Mouse (Mus musculus) ES-E14 (cell line): ENCODE measurements around the gene Mrtfb. TPM values are rescaled to one million over a fixed set of nuclear protein-coding genes. Genes with fewer than 3 reads are reported as not detected.

ENCODE experiments used
- DNase-seq: peaks from one replicate; pipeline ENCODE4 v3.0.0-alpha.2; 2013; ENCODE audit warnings: low read depth, low spot score
- H3K27ac ChIP-seq: 2 replicates; pipeline ENCODE4 v1.5.1; 2012; ENCODE audit warnings: low read depth, mild to moderate bottlenecking, low read length, moderate library complexity, mixed read lengths; ENCODE audit not compliant: poor library complexity, insufficient read depth, severe bottlenecking
- H3K36me3 ChIP-seq: 2 replicates; pipeline ENCODE4 v1.6.1; 2012; ENCODE audit warnings: mild to moderate bottlenecking, low read length, moderate library complexity, mixed read lengths; ENCODE audit not compliant: control insufficient read depth, poor library complexity, insufficient read depth, severe bottlenecking
- H3K4me1 ChIP-seq, 2 experiments: fragments of 150-350 bp in 1 of 2; sonication (generic) in 1 of 2; 2 replicates each; pipeline ENCODE4 v1.6.1; 2012; ENCODE audit warnings: low read length in 2 of 2, mild to moderate bottlenecking in 1 of 2, mixed read lengths in 1 of 2; ENCODE audit not compliant: control insufficient read depth in 2 of 2, insufficient read depth in 2 of 2, poor library complexity in 1 of 2
- H3K4me3 ChIP-seq, 2 experiments: fragments of 150-350 bp in 1 of 2; sonication (generic) in 1 of 2; 2 replicates each; pipeline ENCODE4 v1.5.1; 2012; ENCODE audit warnings: low read length in 2 of 2, low read depth in 1 of 2, mild to moderate bottlenecking in 1 of 2, mixed read lengths in 1 of 2; ENCODE audit not compliant: insufficient read depth in 1 of 2, poor library complexity in 1 of 2, severe bottlenecking in 1 of 2
- H3K9ac ChIP-seq: 2 replicates; pipeline ENCODE4 v1.6.1; 2012; ENCODE audit warnings: low read depth, mild to moderate bottlenecking, low read length, mixed read lengths; ENCODE audit not compliant: poor library complexity, insufficient read depth, severe bottlenecking
- H3K9me3 ChIP-seq: fragments of 150-350 bp; sonication (generic); 2 replicates; pipeline ENCODE4 v1.6.1; 2012; ENCODE audit warnings: low read depth, mild to moderate bottlenecking, low read length; ENCODE audit not compliant: control insufficient read depth, insufficient read depth
- CHD2 ChIP-seq: IDR thresholded peaks from 2 replicates; pipeline ENCODE4 v1.6.1; 2014; ENCODE audit warnings: mild to moderate bottlenecking, low read depth, low read length, inconsistent platforms
- HCFC1 ChIP-seq: IDR thresholded peaks from 2 replicates; pipeline ENCODE4 v1.6.1; 2012; ENCODE audit warnings: low read length, inconsistent platforms, borderline replicate concordance; ENCODE audit not compliant: insufficient read depth
- MAFK ChIP-seq: IDR thresholded peaks from 2 replicates; pipeline ENCODE4 v1.6.1; 2014; ENCODE audit warnings: mild to moderate bottlenecking, low read depth, low read length, inconsistent platforms; ENCODE audit not compliant: insufficient read depth
- ZC3H11A ChIP-seq: IDR thresholded peaks from 2 replicates; pipeline ENCODE4 v1.6.1; 2012; ENCODE audit warnings: low read depth, mild to moderate bottlenecking, inconsistent platforms, low read length, borderline replicate concordance
- ZNF384 ChIP-seq: IDR thresholded peaks from 2 replicates; pipeline ENCODE4 v1.6.1; 2012; ENCODE audit warnings: low read depth, low read length, inconsistent platforms
- in situ Hi-C, 2 experiments: fragments of 600-800 bp; cut with MboI; formaldehyde crosslinking; loops; one replicate each; pipeline ENCODE4 v1.15.1; 2025; ENCODE audit warnings: low sequenced_read_pairs in 2 of 2, inconsistent platforms in 1 of 2; ENCODE audit not compliant: unreplicated experiment in 2 of 2
- total RNA-seq: library from RNA; depleted of rRNA; stranded (reverse); fragments of 300-350 nt; gene quantifications from 2 replicates; pipeline ENCODE4 v1.2.3, GENCODE M21; 2012

Gene Mrtfb
- total RNA-seq, 1 experiment: 9.6 TPM

- in situ Hi-C loops: no loop called here
- Histone ChIP-seq H3K4me3 (no peak overlapping the region), H3K27ac (no peak overlapping the region), H3K9me3 (no peaks in the 10 kb centered on the region), H3K9ac (no peak overlapping the region), H3K36me3 (peaks cover 2% of the 10 kb centered on the region; the same call in 1 of the 2 replicates), H3K4me1 (peaks cover 0 to 2% of the 10 kb centered on the region in 2 experiments; a peak in 1 of 4 replicates)
- TF ChIP-seq HCFC1 (no peak), ZC3H11A (no peak), ZNF384 (no peak)
- no peak for DNase-seq
These were observed 2.7 kb downstream of the Mrtfb start for GRCm38 (mm10) chr16:13259026-13259425.

DNA sequence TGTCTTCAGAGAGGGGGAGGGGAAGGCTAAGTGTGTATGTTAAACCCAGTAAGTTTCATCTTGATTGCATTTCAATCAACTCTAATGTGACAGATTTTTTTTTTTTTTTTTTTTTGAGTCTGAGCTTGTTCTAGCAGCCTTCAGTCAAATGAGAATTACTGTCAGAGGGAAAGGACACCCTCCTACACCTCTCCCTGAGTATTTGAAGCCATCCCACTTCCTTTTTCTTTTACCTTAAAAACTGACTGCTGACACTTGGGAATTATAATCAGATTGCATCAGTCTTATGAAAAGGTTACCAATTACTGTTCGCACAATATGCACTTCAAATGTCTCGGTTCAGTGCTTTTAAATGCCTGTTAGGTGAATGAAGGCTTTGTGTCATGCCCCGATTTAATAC lies 10.0 kb downstream of the Mrtfb start:
- Histone ChIP-seq H3K4me3 (no peak overlapping the region), H3K9me3 (no peaks in the 10 kb centered on the region), H3K36me3 (peaks cover 14% of the 10 kb centered on the region; the same call in 1 of the 2 replicates), H3K9ac (no peak overlapping the region), H3K27ac (no peak overlapping the region), H3K4me1 (no peaks in the 10 kb centered on the region)
- in situ Hi-C loops: no loop called here
- no peak for DNase-seq
- TF ChIP-seq ZC3H11A (no peak), ZNF384 (no peak), CHD2 (no peak), MAFK (no peak), HCFC1 (no peak)

DNA sequence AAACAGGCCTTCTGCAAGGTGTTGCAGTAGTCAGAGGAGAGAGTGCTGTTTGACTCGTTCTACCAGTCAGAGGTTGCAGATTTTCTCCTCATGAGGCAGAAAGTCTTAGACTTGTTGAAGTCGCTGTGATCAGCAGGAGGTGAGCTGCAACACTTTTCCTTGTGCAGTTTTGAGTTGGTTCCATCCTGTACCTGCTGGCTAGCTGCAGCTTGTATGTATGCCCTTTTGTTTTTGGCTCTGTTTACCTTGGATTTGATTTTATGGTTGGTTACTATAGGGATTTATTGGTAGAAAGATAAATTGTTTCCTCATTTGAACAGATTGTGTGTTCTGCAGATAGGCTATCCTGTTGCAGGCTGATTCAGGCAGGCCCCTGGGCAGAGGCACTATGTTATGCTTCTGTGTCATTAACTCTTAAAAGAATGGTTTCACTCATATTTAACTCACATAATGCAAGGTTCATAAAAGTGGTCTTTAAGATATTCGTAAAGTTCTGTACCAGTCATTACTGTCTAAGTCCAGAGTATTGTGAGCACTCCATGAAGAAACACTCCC lies 11.1 kb downstream of the Mrtfb start:
- H3K9me3 ChIP-seq: no peaks in the 10 kb centered on the region

DNA sequence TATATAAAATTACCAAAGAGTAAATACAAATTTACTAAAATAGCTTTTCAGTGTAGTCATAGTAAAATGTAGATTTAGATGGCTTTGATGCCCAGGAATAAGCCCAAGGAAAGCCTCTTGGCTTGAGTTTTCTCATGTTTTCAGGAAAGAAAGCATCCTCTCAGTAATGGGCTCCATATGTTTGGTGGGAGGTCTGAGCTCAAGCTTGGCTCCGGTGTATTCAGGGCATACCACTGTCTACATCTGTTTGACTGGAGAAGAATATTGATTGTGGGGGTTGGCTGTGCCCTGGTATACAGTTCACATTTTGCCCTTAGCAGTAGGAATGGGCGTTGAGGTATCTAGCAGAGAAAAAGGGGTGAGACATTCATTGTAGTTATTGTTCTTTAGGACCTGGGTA lies 13.1 kb downstream of the Mrtfb start:
- H3K9me3 ChIP-seq: no peaks in the 10 kb centered on the region
- no peaks in the 10 kb centered on the region for H3K4me1 ChIP-seq
- no peak overlapping the region for H3K27ac ChIP-seq
- TF ChIP-seq ZC3H11A: no peak
- no peak for TF ChIP-seq HCFC1
- no peak for TF ChIP-seq ZNF384
- no peak for TF ChIP-seq CHD2
- TF ChIP-seq MAFK: no peak
- no peak overlapping the region for H3K4me3 ChIP-seq
- in situ Hi-C loops: no loop called here
- H3K9ac ChIP-seq: 0 out of 2 replicates have a peak overlapping the region, but pooled peaks have one; percentile 3
- H3K36me3 ChIP-seq: peaks cover 12% of the 10 kb centered on the region; the same call in 1 of the 2 replicates
- no peak for DNase-seq

More for the DNA sequence above, 11.1 kb downstream of the Mrtfb start:
- Histone ChIP-seq H3K4me3 (no peak overlapping the region), H3K9ac (no peak overlapping the region), H3K27ac (no peak overlapping the region), H3K4me1 (no peaks in the 10 kb centered on the region), H3K36me3 (peaks cover 12% of the 10 kb centered on the region; the same call in 1 of the 2 replicates)
- in situ Hi-C loops: no loop called here
- TF ChIP-seq CHD2 (no peak), MAFK (no peak), ZNF384 (no peak), HCFC1 (no peak), ZC3H11A (no peak)
- DNase-seq: no peak
